Mouse (Mus musculus) left cerebral cortex, adult 2 months (tissue): Measurements from ENCODE around the gene Cldn13. TPM values are rescaled to one million over a fixed set of nuclear protein-coding genes. Genes with fewer than 3 reads are reported as not detected.
"Not testable (repeated sequence)": the region's sequence is repeated elsewhere in the genome, so short reads cannot be mapped to it uniquely, and the experiment has no call there.

Experiments
- DNase-seq, 2 experiments: peaks; one replicate each; pipeline ENCODE4 v3.0.0; 2021 to 2022; ENCODE audit warnings: low spot score in 2 of 2, mixed read lengths in 1 of 2; ENCODE audit errors: extremely low spot score in 1 of 2
- H3K27ac ChIP-seq: fragments of 200-600 bp; 2 replicates; pipeline ENCODE4 v1.8.1; 2022
- H3K4me3 ChIP-seq: fragments of 200-600 bp; 2 replicates; pipeline ENCODE4 v1.8.1; 2022
- CTCF ChIP-seq: fragments of 200-600 bp; IDR thresholded peaks from 2 replicates; pipeline ENCODE4 v1.8.1; 2022; ENCODE audit warnings: antibody characterized with exemption, mild to moderate bottlenecking, moderate library complexity
- intact Hi-C: fragments of 180-260 bp; cut with DNase I; formaldehyde crosslinking; loops from one replicate; pipeline ENCODE4 v1.15.1; 2025
- long read RNA-seq, 2 experiments: library from polyadenylated mRNA; stranded (forward); transcript quantifications; one replicate each; pipeline ENCODE4 v2.0.0; 2021; ENCODE audit warnings: borderline mapping rate in 2 of 2
- total RNA-seq, 2 experiments: library from RNA; stranded (reverse); gene quantifications; 2 replicates each; pipeline ENCODE4 v1.2.3; 2021

Gene Cldn13
- not detected for total RNA-seq
- long read RNA-seq, experiment 1: 0 reads
- long read RNA-seq, experiment 2: 0 reads

GRCm38 (mm10) chr5:134915311-134915710 lies at the start of gene Cldn13:
TSS of gene Cldn13 (minus strand) at chr5:134915526.
- no peak within 1 kb of the TSS for H3K4me3 ChIP-seq
- intact Hi-C loops: no loop called here
- no peak for TF ChIP-seq CTCF
- no peak within 1 kb of the TSS for H3K27ac ChIP-seq
- no peak for DNase-seq

GRCm38 (mm10) chr5:134964655-134965054 lies 49.3 kb upstream of the Cldn13 start:
- H3K27ac ChIP-seq, H3K4me3 ChIP-seq, DNase-seq: not testable (repeated sequence)
- intact Hi-C loops: loop anchor here (1.0 to 5.0 kb wide), 2 partner anchors 32 to 57 kb away; partner anchors contain the start of gene Mettl27

- intact Hi-C loops: no loop called here
- DNase-seq: no peak
- Histone ChIP-seq H3K4me3 (no peak overlapping the region), H3K27ac (no peak overlapping the region)
- no peak for TF ChIP-seq CTCF
Observed at GRCm38 (mm10) chr5:134963546-134963945, 48.2 kb upstream of the Cldn13 start.

GRCm38 (mm10) chr5:134961519-134961918 lies 46.2 kb upstream of the Cldn13 start:
- intact Hi-C loops: no loop called here
- TF ChIP-seq CTCF: no peak
- Histone ChIP-seq H3K27ac (no peak overlapping the region), H3K4me3 (no peak overlapping the region)
- no peak for DNase-seq

GRCm38 (mm10) chr5:134960430-134960829 lies 45.1 kb upstream of the Cldn13 start:
- H3K4me3 ChIP-seq: no peak overlapping the region
- TF ChIP-seq CTCF: no peak
- no peak for DNase-seq
- intact Hi-C loops: no loop called here
- H3K27ac ChIP-seq: no peak overlapping the region

- no peak overlapping the region for H3K27ac ChIP-seq
- H3K4me3 ChIP-seq: no peak overlapping the region
- no peak for TF ChIP-seq CTCF
- intact Hi-C loops: no loop called here
- DNase-seq: peak in 1 of 2 experiments; percentile 13
Observed at GRCm38 (mm10) chr5:134959114-134959513, 43.8 kb upstream of the Cldn13 start.

- intact Hi-C loops: no loop called here
- DNase-seq: no peak
- no peak for TF ChIP-seq CTCF
Observed at GRCm38 (mm10) chr5:134955491-134955890, 40.2 kb upstream of the Cldn13 start.

GRCm38 (mm10) chr5:134951053-134951884 lies 35.9 kb upstream of the Cldn13 start:
- intact Hi-C loops: no loop called here
- DNase-seq: no peak
- Histone ChIP-seq H3K27ac (no peak overlapping the region), H3K4me3 (no peak overlapping the region)
- no peak for TF ChIP-seq CTCF

More at GRCm38 (mm10) chr5:134955491-134955890, 40.2 kb upstream of the Cldn13 start:
- Histone ChIP-seq H3K27ac (no peak overlapping the region), H3K4me3 (no peak overlapping the region)

- TF ChIP-seq CTCF: no peak
- intact Hi-C loops: no loop called here
- Histone ChIP-seq H3K4me3 (no peak overlapping the region), H3K27ac (no peak overlapping the region)
- DNase-seq: no peak
Observed at GRCm38 (mm10) chr5:134948085-134948439, 32.7 kb upstream of the Cldn13 start.

GRCm38 (mm10) chr5:134947420-134948084 lies 32.2 kb upstream of the Cldn13 start:
- no peak for DNase-seq
- no peak overlapping the region for H3K4me3 ChIP-seq
- no peak for TF ChIP-seq CTCF
- intact Hi-C loops: no loop called here
- no peak overlapping the region for H3K27ac ChIP-seq

- intact Hi-C loops: no loop called here
- no peak for DNase-seq
- no peak within 1 kb of the TSS for H3K27ac ChIP-seq
- TF ChIP-seq CTCF: no peak
- H3K4me3 ChIP-seq: no peak within 1 kb of the TSS
Observed at GRCm38 (mm10) chr5:134946857-134947255, 31.5 kb upstream of the Cldn13 start, which contains the start of gene Cldn4. TSS of gene Cldn4 (minus strand) at chr5:134946934.

GRCm38 (mm10) chr5:134946063-134946856 lies 30.9 kb upstream of the Cldn13 start:
- intact Hi-C loops: no loop called here
- TF ChIP-seq CTCF: no peak
- DNase-seq: no peak
- H3K27ac ChIP-seq: no peak overlapping the region
- no peak overlapping the region for H3K4me3 ChIP-seq
